Mouse (Mus musculus) cerebellum, postnatal 25 days (tissue): Measurements from ENCODE around the gene Dhps.
"Not testable (repeated sequence)": the region's sequence is repeated elsewhere in the genome, so short reads cannot be mapped to it uniquely, and the experiment has no call there.

Source experiments
- DNase-seq, 2 experiments: peaks; one replicate each; pipeline ENCODE4 v3.0.0; 2021; ENCODE audit warnings: mixed read lengths in 2 of 2

Dhps gene

DNA sequence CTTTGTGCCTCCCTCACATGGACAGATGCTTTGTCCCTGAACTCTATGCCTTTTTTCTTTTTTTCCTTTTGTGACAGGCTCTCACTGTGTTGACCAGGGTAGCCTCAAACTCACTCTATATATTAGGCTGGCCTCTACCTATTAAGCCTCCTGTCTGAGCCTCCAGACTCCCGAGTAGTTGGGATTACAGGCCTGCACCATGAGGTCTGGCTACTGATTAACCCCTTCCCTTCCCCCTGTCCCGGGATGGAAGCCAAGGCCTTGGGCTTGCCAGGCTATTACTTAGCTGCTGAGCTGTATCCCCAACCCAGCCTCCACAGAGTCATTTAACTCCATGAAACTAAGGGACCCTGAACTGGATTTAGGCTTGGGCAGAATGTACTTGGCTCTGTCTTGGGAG is 6.3 kb upstream of the Dhps start:
- no peak for DNase-seq

DNA sequence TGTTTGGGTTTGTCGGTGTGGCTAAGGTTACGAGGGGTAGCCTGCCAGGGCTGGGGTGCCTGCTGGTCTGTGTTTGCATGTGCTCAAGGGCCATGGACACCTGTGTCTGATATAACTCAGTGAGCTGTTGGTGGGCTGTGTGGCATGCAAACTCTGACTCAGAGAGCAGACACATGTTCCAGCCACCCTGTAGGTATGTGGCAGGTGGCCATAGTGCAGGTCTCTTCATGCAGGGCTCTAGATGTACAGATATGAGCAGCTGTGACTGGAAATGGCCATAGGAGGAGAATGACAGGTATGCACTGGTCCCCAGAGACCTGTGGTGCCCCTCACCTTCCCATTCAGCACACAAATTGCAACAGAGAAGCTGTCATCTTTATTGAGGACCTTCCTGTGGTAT is 4.4 kb upstream of the Dhps start:
- no peak for DNase-seq

DNA sequence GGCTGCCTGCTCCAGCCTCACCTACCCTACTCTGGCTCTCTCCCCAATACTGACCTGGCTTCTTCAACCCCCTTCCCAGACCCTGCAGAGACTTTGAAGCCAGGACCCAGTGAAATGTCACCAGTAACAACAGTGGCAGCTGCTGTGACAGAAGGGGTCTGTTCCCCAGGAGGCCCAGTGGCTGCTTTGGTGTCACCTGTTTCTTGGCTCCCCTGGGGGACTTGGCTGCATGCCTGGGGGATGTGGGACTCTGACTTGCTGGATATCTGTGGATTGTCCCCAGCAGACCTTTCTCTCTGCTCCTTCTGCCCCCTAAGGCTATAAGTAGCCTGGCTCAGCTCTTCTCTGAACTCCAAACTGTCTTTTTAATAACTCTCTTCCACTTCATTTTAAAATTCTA is 3.6 kb upstream of the Dhps start, which contains the start of gene Gm5741:
TSS of gene Gm5741 (minus strand) at position 1 of the 400 bp plus-strand sequence.
- peak in 1 of 2 experiments; percentile 52 for DNase-seq

DNA sequence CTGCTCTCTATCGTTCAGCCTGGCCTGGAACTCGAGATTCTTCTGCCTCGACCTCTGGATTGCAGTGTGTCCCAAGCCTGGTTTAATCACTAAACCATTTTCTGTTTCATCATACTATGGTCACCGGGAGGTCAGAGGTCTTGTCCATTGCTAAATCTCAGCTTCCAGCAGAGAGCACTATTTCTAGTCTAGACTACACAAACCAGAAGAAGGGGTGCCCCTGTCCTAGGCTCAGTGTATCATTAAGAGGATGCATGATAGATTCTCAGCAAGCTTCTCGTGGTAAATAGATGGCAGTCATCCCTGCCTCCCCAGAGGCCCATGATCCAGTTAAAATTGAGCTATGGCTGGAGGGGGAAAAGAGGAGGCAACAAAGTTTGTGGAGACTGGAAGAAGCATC is 516 bp upstream of the Dhps start:
- no peak for DNase-seq

DNA sequence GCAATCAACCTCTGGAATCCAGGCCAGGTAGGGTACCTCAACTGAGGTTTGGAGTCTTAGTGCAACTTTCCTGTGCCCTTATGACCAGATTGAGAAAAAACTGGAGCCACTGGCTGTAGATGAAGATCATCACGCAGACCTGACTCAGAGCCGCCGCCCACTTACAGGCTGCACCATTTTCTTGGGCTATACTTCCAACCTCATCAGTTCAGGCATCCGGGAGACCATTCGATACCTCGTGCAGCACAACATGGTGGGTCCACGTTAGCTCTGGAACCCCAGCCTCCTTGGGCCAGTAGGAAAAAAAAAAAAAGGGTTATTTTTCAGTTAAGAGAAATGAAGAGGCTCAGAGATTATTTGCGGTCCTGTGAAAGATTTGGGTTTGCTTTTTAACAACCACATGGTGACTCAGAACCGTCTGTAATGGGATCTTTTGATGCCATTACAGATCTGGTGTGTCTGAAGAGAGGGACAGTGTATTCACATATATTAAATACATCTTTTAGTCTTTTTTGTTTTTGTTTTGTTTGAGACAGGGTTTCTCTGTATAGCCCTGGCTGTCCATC is 890 bp downstream of the Dhps start:
- peak in 1 of 2 experiments; percentile 28 for DNase-seq

DNA sequence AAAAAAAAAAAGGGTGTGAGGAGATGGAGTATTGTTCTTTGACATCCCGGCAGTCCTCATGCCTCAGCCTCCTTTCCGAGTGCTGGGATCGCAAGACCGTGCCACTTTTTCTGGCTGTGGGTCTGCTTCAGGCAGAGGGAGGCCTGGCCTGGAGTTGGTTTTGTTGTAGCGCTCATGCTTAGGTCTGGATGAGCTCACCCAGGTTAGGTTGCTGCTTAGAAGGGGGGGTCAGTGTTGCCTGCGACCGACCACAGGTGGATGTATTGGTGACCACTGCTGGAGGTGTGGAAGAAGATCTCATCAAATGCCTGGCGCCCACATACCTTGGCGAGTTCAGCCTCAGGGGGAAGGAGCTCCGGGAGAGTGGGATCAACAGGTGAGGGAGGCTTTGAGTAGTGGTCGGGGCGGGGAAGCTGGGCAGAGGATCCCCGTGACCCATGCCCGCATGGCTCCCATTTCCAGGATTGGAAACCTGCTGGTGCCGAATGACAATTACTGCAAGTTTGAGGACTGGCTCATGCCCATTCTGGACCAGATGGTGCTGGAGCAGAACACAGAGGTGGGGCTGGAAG is 1.6 kb downstream of the Dhps start:
- no peak for DNase-seq

DNA sequence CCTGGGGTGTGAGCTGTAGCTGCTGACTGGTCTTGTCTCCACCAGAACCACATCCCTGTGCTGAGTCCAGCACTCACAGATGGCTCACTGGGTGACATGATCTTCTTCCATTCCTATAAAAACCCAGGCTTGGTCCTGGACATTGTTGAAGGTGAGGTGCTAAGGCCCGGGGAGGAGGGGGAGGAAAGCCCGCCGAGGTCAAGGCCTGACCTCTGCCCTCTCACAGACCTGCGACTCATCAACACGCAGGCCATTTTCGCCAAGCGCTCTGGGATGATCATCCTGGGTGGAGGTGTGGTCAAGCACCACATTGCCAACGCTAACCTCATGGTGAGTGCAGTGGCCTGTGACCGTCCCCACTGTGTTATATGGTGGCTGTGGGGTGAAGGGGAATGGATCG is 2.6 kb downstream of the Dhps start:
- no peak for DNase-seq

DNA sequence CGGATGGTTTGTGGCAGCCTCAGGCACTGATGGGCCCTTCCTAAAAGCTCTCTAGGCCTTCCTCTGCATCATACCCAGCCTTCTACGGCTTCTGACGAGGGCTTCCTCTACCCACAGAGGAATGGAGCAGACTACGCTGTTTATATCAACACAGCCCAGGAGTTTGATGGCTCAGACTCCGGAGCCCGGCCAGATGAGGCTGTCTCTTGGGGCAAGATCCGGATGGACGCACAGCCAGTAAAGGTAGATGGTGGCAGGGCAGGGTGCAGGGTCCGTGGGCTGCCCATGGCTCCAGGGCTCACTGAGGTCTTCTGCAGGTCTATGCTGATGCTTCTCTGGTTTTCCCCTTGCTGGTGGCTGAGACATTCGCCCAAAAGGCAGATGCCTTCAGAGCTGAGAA is 3.1 kb downstream of the Dhps start:
- DNase-seq, result no peak

DNA sequence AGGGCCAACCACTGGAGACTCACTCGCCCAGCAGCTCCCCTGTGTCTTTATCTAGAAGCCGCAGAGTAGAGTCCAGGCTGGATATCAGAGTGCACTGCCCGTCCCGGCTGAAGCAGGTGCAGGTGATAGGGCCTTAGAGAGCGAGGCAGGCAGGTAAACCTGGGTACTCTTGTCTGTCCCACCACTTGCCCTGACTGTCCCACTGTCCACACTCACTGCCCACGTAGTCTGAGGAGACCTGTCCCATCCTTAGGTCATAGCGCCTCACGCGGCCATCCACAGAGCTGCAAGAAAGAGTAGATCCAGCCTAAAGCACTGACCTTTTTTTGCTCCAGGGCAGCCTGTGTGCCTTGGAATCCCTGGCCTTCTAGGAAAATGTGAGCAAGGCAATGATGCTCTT is 4.4 kb downstream of the Dhps start:
- DNase-seq, result peak; percentile 63 to 78

DNA sequence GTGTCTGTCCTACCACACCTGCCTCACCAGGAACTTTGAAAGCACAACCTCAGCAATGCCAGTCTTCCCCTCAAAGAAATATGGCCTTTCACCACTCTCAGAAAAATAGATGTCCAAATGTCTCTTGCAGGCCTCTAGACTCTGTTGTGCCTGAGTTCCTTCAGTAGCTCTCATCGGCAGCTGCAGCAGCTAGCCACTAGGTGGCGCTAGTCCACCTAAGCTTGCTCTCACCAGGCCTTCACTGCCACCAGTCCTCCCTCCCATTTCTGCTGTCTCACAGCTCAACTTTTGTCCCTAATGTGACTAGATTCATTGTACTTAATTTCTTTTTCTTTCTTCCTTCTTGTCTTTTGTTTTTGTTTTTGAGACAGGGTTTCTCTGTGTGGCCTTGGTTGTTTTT is 5.4 kb downstream of the Dhps start:
- DNase-seq, result peak; percentile 77 to 86

DNA sequence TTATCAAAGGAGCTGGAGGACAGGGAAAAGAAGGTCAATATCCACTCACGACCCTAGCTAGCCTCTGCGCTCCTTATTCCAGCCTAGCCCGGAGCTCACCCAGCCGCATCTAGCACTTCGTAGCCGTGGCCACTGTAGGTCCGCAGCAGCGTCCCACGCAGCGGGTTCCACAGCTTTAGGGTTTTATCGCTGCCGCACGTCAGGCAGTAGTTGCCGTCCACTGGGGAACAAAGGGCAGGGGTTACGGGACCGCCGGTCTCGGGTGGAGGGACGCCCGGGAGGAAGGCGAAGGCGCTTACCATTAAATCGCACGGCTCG is 8.6 kb downstream of the Dhps start:
- DNase-seq, result no peak

DNA sequence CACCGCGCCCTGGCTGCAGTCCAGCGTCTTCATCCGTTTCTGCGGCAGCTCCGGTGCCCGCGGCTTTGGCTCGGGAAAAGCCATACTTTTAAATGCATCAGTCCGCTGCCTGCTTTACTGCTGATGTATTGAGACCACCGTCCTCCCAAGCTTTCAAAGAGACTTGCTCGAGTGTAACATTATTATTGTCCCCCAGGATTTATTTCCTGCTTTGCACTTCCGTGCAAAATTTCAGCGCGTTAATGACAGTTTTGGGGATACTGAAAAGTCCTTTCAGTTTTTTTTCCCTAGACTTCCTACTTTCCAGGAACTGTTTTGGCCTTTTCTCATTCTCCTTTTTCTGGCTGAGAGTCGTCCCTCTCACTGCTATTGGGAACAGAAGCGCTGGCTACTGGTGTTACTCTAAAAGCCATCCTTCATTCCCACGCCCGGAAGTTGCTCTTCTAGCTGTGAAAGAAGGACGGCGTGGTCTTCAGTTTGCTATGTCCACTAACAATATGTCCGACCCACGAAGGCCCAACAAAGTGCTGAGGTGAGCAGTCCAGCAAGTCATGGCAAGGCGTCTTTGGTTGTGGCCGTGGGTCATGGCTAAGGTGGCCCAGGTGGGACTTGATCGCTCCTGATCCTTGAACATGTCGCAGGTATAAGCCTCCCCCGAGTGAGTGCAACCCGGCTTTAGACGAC is 9.1 kb downstream of the Dhps start, which contains the start of gene Wdr83os:
TSS of gene Wdr83os (plus strand) at position 209 of the 684 bp plus-strand sequence.
- peak; percentile 65 to 69 for DNase-seq

DNA sequence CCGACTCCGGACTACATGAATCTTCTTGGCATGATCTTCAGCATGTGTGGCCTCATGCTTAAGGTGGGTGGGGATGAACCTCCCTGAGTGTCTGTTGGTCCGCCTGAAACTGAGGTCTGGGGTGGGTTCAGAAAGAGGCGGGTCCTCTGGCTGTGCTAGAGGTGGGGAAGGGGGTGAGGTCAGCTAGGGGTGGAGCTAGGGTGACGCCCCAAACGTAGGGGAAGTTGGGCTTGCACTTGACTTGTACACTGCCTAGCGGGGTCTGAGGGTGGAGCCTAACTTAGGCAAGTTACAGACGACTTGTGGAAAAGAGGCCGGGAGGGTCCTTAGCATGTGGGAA is 9.6 kb downstream of the Dhps start, which contains the start of gene Wdr83:
TSS of gene Wdr83 (minus strand) at position 91 of the 340 bp plus-strand sequence.
- no peak for DNase-seq

DNA sequence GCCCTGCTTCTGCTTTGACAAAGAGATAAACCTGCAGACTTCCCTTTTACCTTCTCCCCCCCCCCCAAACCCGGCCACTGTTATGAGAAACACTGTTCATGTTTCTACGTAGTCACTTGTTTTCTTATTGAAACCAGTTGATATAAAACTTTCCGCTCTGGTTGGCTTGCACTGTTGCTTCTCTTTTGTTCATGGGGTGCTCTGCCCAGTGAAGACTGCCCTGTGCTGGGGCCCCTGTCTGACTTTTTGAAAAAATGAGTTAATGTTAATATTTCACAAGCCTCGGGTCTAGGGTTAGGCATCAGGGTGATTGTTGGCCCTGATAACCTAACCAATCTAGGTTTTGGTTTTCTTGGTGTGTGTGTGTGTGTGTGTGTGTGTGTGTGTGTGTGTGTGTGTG is 10.6 kb downstream of the Dhps start:
- DNase-seq, result not testable (repeated sequence)

DNA sequence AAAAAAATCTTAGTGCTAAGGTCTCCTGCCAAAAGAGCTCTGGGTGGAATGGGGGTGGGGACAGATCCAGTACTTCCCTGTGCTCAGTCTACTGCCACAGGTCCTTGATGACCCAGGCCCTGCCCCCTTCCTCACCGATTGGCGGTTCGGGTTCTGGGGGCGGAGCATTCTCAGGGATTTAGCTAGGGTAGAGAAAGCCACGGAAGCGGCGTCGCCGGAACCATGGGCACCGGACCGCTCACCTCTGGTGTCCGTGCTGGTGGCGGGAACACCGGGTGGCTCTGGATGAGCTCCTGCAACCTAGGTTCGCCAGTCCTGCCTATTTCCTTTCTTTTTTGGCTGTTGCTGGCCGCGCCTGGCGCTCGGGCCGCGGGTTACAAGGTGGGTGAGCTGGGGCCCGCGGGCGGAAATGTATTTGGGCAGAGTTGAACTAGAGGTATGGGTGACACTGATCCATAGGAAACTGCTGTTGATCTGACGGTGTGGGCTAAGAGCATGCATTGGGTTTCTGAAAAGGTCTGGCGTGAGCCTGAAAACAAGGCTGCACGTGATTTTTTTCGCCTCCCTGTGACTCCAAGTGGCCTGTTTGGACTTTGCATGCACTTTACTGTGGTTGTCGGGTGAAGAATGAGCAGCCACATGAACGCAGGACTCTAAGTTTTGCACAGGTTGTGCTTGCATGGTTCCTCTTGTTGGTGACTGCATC is 11.7 kb downstream of the Dhps start, which contains the start of gene Man2b1:
TSS of gene Man2b1 (plus strand) at position 163 of the 706 bp plus-strand sequence.
- peak; percentile 85 to 92 for DNase-seq

DNA sequence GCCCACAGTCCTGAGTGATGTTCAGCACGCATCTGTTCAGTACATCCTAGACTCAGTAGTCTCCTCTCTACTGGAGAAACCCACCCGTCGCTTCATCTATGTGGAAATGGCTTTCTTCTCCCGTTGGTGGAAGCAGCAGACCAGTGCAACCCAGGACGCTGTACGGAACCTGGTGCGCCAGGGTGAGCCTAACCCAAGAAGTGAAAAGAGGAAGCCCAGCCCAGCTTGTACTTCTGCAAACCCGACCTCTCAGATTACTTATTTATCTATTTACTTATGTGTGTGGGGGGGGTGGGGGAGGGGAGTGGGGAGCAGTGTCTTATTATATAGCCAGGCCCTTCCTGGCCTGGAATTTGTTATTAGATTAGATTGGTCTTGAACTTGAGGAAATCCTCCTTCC is 13.1 kb downstream of the Dhps start:
- no peak for DNase-seq

DNA sequence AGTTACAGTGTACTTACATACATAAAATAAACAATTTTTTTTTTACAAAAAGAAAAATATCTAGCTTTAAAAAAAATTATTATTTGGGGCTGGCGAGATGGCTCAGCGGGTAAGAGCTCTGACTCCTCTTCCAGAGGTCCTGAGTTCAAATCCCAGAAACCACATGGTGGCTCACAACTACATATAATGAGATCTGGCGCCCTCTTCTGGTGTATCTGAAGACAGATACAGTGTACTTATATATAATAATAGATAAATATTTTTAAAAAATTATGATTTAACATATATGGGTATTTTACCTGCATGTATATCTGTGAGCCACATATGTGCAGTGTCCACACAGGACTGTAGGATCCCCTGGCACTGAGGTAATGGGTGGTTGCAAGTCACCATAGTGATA is 14.7 kb downstream of the Dhps start:
- no peak for DNase-seq

DNA sequence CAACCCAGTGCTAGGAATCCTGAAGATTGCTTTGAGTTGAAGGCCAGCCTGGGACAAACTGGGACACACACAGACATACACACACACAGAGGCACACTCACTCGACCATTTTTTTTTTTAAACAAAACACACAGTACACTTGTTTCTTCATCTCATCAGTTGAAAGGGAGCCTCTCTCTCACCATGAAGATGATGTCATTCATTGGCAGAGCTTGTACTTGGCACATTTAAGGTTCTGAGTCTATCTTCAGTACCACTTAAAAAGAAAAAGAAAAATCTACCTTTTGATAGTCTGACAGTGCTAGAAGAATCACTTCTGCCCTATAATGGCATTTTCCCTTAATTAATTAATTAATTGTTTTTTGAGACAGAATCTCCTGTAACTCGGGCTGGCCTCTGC is 17.2 kb downstream of the Dhps start:
- no peak for DNase-seq

DNA sequence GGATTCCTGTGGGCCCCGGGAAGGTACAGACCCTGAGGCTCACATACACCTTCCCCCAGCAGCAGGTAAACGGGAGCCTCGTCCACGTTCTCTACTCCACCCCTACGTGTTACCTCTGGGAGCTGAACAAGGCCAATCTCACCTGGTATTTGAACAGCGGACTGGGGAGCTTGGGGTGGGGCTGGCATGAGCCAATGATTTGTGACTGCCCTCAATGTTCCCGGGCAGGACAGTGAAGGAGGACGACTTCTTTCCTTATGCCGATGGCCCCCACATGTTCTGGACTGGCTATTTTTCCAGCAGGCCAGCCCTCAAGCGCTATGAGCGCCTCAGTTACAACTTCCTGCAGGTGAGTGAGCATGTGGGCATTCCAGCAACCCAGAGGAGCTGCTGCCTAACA is 19.3 kb downstream of the Dhps start:
- DNase-seq, result no peak

DNA sequence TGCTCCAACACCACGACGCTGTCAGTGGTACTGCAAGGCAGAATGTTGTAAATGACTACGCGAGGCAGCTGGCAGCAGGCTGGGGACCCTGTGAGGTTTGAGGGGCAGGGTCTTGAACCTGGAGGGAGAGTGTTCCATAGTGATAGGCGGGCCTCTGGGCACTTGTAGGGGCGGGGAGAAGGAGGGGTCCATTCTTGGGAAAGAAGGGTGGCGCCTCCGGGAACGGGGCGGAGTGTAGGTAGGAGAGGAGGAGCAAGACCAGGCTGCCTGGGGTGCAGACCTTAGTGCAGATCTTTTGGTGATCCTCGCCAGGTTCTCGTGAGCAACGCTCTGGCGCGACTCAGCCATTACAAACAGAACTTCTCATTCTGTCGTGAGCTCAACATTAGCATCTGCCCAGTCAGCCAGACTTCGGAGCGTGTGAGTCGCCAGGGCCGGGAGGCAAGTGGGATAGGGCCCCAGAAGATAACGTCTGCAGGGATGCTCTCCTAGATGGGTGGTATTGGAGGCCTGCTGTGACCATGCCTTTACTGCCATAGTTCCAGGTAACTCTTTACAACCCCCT is 20.1 kb downstream of the Dhps start:
- no peak for DNase-seq

DNA sequence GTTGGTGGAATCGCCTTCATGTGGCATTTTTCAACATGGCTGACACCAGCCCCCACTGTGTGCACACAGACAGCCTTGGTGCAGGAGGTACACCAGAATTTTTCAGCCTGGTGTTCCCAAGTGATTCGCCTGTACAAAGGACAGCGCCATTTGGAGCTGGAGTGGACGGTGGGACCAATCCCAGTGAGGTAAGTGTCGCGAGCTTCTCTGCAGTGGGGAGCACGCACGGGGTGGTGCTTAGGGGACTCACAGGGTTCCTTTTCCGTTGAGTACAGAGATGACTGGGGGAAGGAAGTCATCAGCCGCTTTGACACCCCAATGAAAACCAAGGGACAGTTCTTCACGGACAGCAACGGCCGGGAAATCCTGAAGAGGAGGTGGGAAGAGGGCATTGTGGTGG is 23.5 kb downstream of the Dhps start:
- no peak for DNase-seq

DNA sequence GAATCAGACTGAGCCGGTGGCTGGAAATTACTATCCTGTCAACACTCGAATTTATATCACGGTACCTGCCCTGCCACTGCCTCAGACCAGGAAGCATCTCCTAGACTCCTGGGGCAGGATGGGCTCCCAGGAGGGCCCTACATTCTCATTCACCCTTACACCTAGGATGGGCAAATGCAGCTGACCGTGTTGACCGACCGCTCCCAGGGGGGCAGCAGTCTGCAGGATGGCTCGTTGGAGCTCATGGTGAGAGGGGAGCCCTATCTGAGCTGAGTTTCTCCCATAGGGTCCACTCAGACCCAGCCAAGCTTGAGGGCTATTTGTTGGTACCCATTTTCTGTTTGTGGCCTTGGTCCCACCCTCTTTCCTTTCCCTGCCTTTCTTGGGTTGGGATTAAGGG is 24.0 kb downstream of the Dhps start:
- no peak for DNase-seq

DNA sequence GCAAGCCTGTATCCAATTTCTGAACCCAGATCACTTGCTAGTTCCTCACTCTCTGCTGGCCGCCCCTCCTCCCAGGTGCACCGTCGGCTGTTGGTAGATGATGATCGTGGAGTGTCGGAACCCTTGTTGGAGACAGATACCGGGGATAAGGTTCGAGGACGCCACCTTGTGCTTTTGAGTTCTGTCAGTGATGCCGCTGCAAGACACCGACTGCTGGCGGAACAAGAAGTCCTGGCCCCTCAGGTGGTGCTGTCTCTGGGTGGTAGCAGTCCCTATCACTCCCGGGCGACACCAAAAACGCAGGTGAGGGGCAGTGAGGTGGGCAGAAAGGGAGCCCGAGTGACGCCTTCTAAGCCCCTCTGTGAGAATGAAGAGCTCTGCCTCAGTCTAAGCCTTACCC is 24.6 kb downstream of the Dhps start:
- DNase-seq, result no peak

DNA sequence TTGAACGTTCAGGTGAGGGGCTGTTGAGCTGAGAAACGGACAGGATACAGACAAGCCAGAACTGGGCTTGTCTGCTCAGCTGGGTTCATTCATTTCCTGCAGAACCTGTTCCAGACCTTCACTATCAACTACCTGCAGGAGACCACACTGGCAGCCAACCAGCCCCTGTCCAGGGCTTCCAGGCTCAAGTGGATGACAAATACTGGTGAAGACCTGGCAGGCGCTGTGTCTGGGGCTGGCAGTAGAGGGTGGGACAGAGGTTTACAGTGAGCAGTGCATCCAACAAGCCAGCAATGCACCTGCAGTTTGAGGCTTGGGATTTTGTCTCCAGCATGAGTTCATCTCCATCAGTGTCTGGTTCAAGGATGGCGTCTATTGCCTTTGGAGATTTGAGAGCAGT is 25.3 kb downstream of the Dhps start:
- DNase-seq, result no peak
